Comparison of ENCODE assay signal across 8 mouse cellular contexts in the genomic region with DNA sequence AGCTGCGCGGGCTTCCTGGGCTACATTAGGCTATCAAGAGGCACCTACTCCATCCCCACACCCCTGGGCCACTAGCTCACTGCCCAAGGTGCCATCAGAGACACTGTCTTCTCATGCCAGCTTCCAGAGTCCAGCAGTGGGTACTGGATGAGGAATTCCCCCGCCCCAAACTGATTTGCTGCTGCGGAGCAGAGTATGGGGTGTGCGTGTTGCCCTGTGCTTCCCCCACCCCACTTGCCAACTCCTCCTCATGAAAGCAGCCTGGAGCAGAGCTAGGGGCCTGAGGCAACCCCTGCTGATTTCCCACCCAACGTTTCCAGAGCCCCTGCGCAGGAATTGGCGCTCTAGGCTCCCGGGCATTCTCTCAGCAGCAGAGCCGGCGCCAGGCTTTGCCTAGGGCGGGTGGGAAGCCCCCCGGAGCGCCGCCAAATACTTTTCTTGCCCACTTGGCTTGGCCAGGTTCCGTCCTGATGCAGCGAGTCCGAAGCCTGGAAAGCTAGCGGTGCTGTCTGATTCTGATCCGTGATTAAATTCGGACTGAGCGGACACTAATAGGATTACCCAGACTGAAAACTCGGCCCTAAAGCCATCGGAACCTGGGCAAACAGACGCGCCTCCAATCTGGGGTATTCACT. TPM values are rescaled to one million over a fixed set of nuclear protein-coding genes. Genes with fewer than 3 reads are reported as not detected.
A peak's percentile ranks its signal among the peaks of the same experiment; 100 is the strongest.
DNase-seq lines count a peak whose midpoint lies in the region; ATAC-seq and TF ChIP-seq lines count a peak whose summit lies in the region.

No protein-coding gene starts in this region.

- TF ChIP-seq POLR2A in cortical plate, adult 2 months (IDR thresholded peaks at IDR 0.05; ENCODE audit: extremely low read depth, insufficient read depth, low read length), result no peak

- no peak overlapping the region for H3K27ac ChIP-seq in lung, embryonic 14.5 days (ENCODE audit: low read depth)
- peak overlapping the region; percentile 51; the same call in 1 of the 2 replicates for H3K27ac ChIP-seq in cortical plate, adult 2 months (ENCODE audit: insufficient read depth, low read length)
- no peak overlapping the region for H3K27ac ChIP-seq in heart, embryonic 10.5 days
- H3K27ac ChIP-seq in lung, postnatal 0 days (ENCODE audit: low read length), result 0 out of 2 replicates have a peak overlapping the region, but pooled peaks have one; percentile 26

- ATAC-seq in lung, embryonic 14.5 days (ENCODE audit: insufficient read depth), result no peak; the same call in none of the 2 replicates
- 0 out of 2 replicates have a peak, but pooled peaks have one; percentile 8 for ATAC-seq in lung, postnatal 0 days
- ATAC-seq in CD4-positive, CD25-positive, alpha-beta regulatory T cell, adult 4 months, result no peak

- peak; percentile 19 for DNase-seq in lung, embryonic 14.5 days
- no peak for DNase-seq in lung, adult 18-20 months
- peak; percentile 74 for DNase-seq in heart, embryonic 10.5 days (ENCODE audit: low spot score)
- DNase-seq in kidney, postnatal 10 days, result peak; percentile 30
- DNase-seq in lung, postnatal 0 days (ENCODE audit: low spot score), result no peak
- peak; percentile 45 for DNase-seq in right cerebral cortex, postnatal 4 days

- no peaks in the 10 kb centered on the region for H3K9me3 ChIP-seq in lung, embryonic 14.5 days (ENCODE audit: low read depth, low read length)
- H3K9me3 ChIP-seq in heart, embryonic 10.5 days, result no peaks in the 10 kb centered on the region
- no peaks in the 10 kb centered on the region for H3K9me3 ChIP-seq in lung, postnatal 0 days (ENCODE audit: low read length)

- peaks cover 6% of the 10 kb centered on the region; the same call in 1 of the 2 replicates for H3K27me3 ChIP-seq in lung, embryonic 14.5 days (ENCODE audit: insufficient read depth, low read length)
- peaks cover 60% of the 10 kb centered on the region for H3K27me3 ChIP-seq in heart, embryonic 10.5 days (ENCODE audit: insufficient read depth, poor library complexity, severe bottlenecking)
- no peaks in the 10 kb centered on the region for H3K27me3 ChIP-seq in lung, postnatal 0 days (replicated peaks; ENCODE audit: insufficient read depth, low read length)

- no peak for TF ChIP-seq CTCF in lung, embryonic 14.5 days (IDR thresholded peaks at IDR 0.05; ENCODE audit: low read depth)
- TF ChIP-seq CTCF in cortical plate, adult 2 months (IDR thresholded peaks at IDR 0.05; ENCODE audit: extremely low read depth, insufficient read depth, low read length), result no peak
- TF ChIP-seq CTCF in lung, postnatal 0 days (IDR thresholded peaks at IDR 0.05), result no peak

- H3K4me1 ChIP-seq in lung, embryonic 14.5 days (ENCODE audit: insufficient read depth), result no peaks in the 10 kb centered on the region
- 0 out of 2 replicates have a peak, but pooled peaks cover 1% of the 10 kb centered on the region for H3K4me1 ChIP-seq in cortical plate, adult 2 months (ENCODE audit: control insufficient read depth, insufficient read depth, low read length)
- H3K4me1 ChIP-seq in heart, embryonic 10.5 days, result no peaks in the 10 kb centered on the region
- no peaks in the 10 kb centered on the region for H3K4me1 ChIP-seq in lung, postnatal 0 days (ENCODE audit: insufficient read depth, low read depth, low read length)

- WGBS in lung, embryonic 14.5 days, result 11% methylated on average over 26 of the region's 26 CpGs
- WGBS in heart, embryonic 10.5 days, result 15% methylated on average over 26 of the region's 26 CpGs
- WGBS in lung, postnatal 0 days, result 17% methylated on average over 26 of the region's 26 CpGs

- peak overlapping the region; percentile 63 for H3K4me2 ChIP-seq in lung, embryonic 14.5 days
- peak overlapping the region; percentile 70 for H3K4me2 ChIP-seq in lung, postnatal 0 days (replicated peaks; ENCODE audit: low read depth, low read length)

- no peaks in the 10 kb centered on the region for H3K36me3 ChIP-seq in lung, embryonic 14.5 days (ENCODE audit: insufficient read depth)
- no peaks in the 10 kb centered on the region for H3K36me3 ChIP-seq in heart, embryonic 10.5 days
- no peaks in the 10 kb centered on the region for H3K36me3 ChIP-seq in lung, postnatal 0 days (ENCODE audit: insufficient read depth, low read length)

- H3K9ac ChIP-seq in lung, embryonic 14.5 days, result peak overlapping the region; percentile 45
- H3K9ac ChIP-seq in lung, postnatal 0 days (replicated peaks; ENCODE audit: low read depth), result peak overlapping the region; percentile 43

- no peak for TF ChIP-seq EP300 in lung, postnatal 0 days (IDR thresholded peaks at IDR 0.05)

- peak overlapping the region; percentile 45 for H3K4me3 ChIP-seq in lung, embryonic 14.5 days (ENCODE audit: low read depth, low read length)
- H3K4me3 ChIP-seq in cortical plate, adult 2 months (ENCODE audit: insufficient read depth, low read length), result peak overlapping the region; percentile 59
- peak overlapping the region; percentile 60 for H3K4me3 ChIP-seq in heart, embryonic 10.5 days
- H3K4me3 ChIP-seq in lung, postnatal 0 days (ENCODE audit: low read depth, low read length), result peak overlapping the region; percentile 44

RNA-seq across cellular contexts. Expression of a gene that starts 0.7 kb away (rescaled TPM):
- 4.7 and 6.4 TPM in 2 replicates for polyA plus RNA-seq in lung, embryonic 14.5 days (2014; fragmentation: Nextera tagmentation; extraction: Ambion mirVana)
- 14.3 and 14.5 TPM in 2 replicates for polyA plus RNA-seq in cortical plate, adult 2 months (2012; rRNA removed)
- 1.1 and 1.6 TPM in 2 replicates for polyA plus RNA-seq in heart, embryonic 10.5 days (2016; fragmentation: Nextera tagmentation; extraction: Ambion mirVana)
- 2.4 and 2.5 TPM in 2 replicates for polyA plus RNA-seq in lung, postnatal 0 days (2015; fragmentation: Nextera tagmentation; extraction: Ambion mirVana)
- polyA plus RNA-seq in CD4-positive, CD25-positive, alpha-beta regulatory T cell, adult 4 months (2017; shearing (Covaris generic)), result not detected

Comparison
In these comparisons a context has a peak if more than half of its experiments do, and no peak if none do; other contexts are left out.
1. DNase-seq: peak in lung, embryonic 14.5 days (single experiment), heart, embryonic 10.5 days (single experiment), kidney, postnatal 10 days (single experiment) and right cerebral cortex, postnatal 4 days (single experiment); none in lung, adult 18-20 months (0 of 2) and lung, postnatal 0 days (single experiment).
2. H3K27ac ChIP-seq: peak in cortical plate, adult 2 months (single experiment) and lung, postnatal 0 days (single experiment); none in lung, embryonic 14.5 days (single experiment) and heart, embryonic 10.5 days (single experiment).
3. Peak in every context shown above with its lines, with median percentiles within 50 percentile points of each other: H3K4me3 ChIP-seq.